Mouse (Mus musculus) testis, adult 2 months (tissue): ENCODE data around the gene Stard7.

Source experiments
- CTCF ChIP-seq: fragments of 200-500 bp; IDR thresholded peaks from 2 replicates; pipeline ENCODE4 v1.5.1; 2012; ENCODE audit warnings: low read depth, mild to moderate bottlenecking, inconsistent platforms, low read length, moderate library complexity; ENCODE audit not compliant: control insufficient read depth, insufficient read depth, insufficient replicate concordance
- POLR2A ChIP-seq: fragments of 200-500 bp; IDR thresholded peaks from 2 replicates; pipeline ENCODE4 v1.6.1; 2012; ENCODE audit warnings: low read depth, mild to moderate bottlenecking, inconsistent platforms, low read length, moderate library complexity; ENCODE audit not compliant: control insufficient read depth

DNA sequence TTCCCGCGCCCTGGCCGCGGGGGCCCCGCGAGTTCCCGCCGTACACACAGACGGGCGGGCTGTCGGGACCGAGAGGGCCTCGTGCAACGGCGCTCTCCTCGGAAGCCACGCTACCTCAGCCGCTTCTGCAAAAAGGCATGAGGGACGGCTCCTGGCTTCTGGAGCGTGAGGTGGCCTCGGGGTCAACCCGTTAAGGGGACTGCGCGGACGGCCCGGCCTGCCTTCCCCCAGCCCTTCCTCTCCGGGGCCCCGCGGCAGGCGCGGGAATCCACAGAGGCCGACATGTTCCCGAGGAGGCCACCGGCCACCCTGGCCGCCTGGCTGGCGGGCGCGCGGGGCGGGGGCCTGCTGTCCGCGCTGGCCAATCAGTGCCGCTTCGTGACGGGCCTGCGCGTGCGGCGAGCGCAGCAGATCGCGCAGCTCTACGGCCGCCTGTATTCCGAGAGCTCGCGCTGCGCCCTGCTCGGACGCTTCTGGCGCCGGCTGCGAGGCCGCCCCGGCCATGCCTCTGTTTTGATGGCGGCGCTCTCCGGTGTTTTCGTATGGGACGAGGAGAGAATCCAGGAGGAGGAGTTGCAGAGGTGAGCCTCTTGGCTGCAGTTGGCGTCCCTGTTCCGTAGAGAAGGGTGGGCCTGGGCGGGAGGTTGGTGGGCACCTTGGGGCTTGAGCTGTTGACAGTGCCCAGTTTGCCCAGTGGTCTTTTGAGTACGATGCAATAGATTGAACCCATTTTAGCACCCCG lies 453 bp downstream of the Stard7 start:
- TF ChIP-seq POLR2A: peak; percentile 19
- no peak for TF ChIP-seq CTCF
